Comparison of ENCODE assay signal across 9 mouse cellular contexts in the genomic region with DNA sequence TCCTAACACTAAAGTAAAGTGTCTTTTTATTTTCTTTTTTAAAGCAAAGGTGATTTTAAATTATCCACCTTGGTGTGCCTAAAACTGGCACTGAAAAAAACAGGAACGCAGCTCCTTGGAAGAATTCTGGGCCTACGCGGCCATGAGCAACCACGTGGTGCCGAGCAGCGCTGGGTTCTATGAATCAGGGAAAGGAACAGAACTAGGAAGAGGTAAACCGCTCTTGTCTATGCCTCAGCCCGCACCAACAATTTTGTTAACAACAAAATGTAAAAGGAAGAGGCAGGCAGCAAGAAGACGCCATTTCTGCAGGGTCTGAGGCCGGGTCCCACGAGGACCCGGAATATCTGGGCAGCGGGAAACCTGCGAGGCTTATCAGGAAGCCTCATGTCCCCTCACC. TPM values are rescaled to one million over a fixed set of nuclear protein-coding genes. Genes with fewer than 3 reads are reported as not detected.
DNase-seq lines count a peak whose midpoint lies in the region; ATAC-seq and TF ChIP-seq lines count a peak whose summit lies in the region.
"Had no signal": no experiment of that assay in that cellular context is flagged by ENCODE, and none has a peak within 500 bp of the region (broad histone marks: within the 10 kb centered on the region; RNA-seq: fewer than 3 reads in every experiment).

No protein-coding gene starts in this region.

- no peak for DNase-seq in heart, postnatal 25 days (ENCODE audit: low spot score)
- peak; percentile 15 for DNase-seq in limb, embryonic 14.5 days (ENCODE audit: low spot score)
- DNase-seq in frontal cortex, postnatal 10 days (ENCODE audit: low spot score in 2 of 2) = no peak
- DNase-seq in left cerebral cortex, postnatal 14 days (ENCODE audit: low spot score in 2 of 2) = no peak

- peak overlapping the region; percentile 90 for H3K9ac ChIP-seq in heart, embryonic 11.5 days (ENCODE audit: low read depth, low read length)
- peak overlapping the region; percentile 81 for H3K9ac ChIP-seq in limb, embryonic 14.5 days (ENCODE audit: low read depth, low read length, severe bottlenecking)
- H3K9ac ChIP-seq in neural tube, embryonic 14.5 days (replicated peaks; ENCODE audit: low read depth, low read length) = peak overlapping the region; percentile 89

- H3K27ac ChIP-seq in heart, embryonic 11.5 days (ENCODE audit: low read depth, low read length) = peak overlapping the region; percentile 65
- H3K27ac ChIP-seq in limb, embryonic 14.5 days (replicated peaks; ENCODE audit: low read depth, low read length) = peak overlapping the region; percentile 70
- H3K27ac ChIP-seq in neural tube, embryonic 14.5 days (ENCODE audit: low read depth, low read length) = peak overlapping the region; percentile 91

- no peaks in the 10 kb centered on the region for H3K9me3 ChIP-seq in heart, embryonic 11.5 days (replicated peaks; ENCODE audit: control insufficient read depth, low read length)
- peaks cover 10% of the 10 kb centered on the region; the same call in 1 of the 2 replicates for H3K9me3 ChIP-seq in E14TG2a.4 (ENCODE audit: low read length)
- H3K9me3 ChIP-seq in erythroblast, embryonic 14.5 days (ENCODE audit: control insufficient read depth, low read length) = no peaks in the 10 kb centered on the region
- no peaks in the 10 kb centered on the region for H3K9me3 ChIP-seq in limb, embryonic 14.5 days (ENCODE audit: control insufficient read depth, low read length)
- no peaks in the 10 kb centered on the region for H3K9me3 ChIP-seq in neural tube, embryonic 14.5 days (ENCODE audit: control insufficient read depth, low read length)

- peaks cover 10% of the 10 kb centered on the region; the same call in 1 of the 2 replicates for H3K4me1 ChIP-seq in heart, embryonic 11.5 days (ENCODE audit: control insufficient read depth, insufficient read depth, low read length)
- peaks cover 30% of the 10 kb centered on the region for H3K4me1 ChIP-seq in E14TG2a.4 (replicated peaks; ENCODE audit: low read depth, low read length)
- peaks cover 46% of the 10 kb centered on the region for H3K4me1 ChIP-seq in erythroblast, embryonic 14.5 days (ENCODE audit: control insufficient read depth)
- H3K4me1 ChIP-seq in limb, embryonic 14.5 days (ENCODE audit: control insufficient read depth, insufficient read depth, low read length) = peaks cover 7% of the 10 kb centered on the region
- peaks cover 21% of the 10 kb centered on the region for H3K4me1 ChIP-seq in neural tube, embryonic 14.5 days (ENCODE audit: control insufficient read depth, insufficient read depth, low read length)

- H3K4me3 ChIP-seq in heart, embryonic 11.5 days (ENCODE audit: low read depth, low read length) = peak overlapping the region; percentile 85
- peak overlapping the region; percentile 92 for H3K4me3 ChIP-seq in E14TG2a.4 (replicated peaks; ENCODE audit: low read length)
- peak overlapping the region; percentile 82 for H3K4me3 ChIP-seq in erythroblast, embryonic 14.5 days (replicated peaks)
- peak overlapping the region; percentile 75 for H3K4me3 ChIP-seq in limb, embryonic 14.5 days (replicated peaks; ENCODE audit: low read length)
- peak overlapping the region; percentile 75 for H3K4me3 ChIP-seq in neural tube, embryonic 14.5 days (ENCODE audit: low read depth, low read length)

- H3K4me2 ChIP-seq in heart, embryonic 11.5 days = peak overlapping the region; percentile 70
- peak overlapping the region; percentile 90 for H3K4me2 ChIP-seq in limb, embryonic 14.5 days (replicated peaks; ENCODE audit: low read depth, low read length, severe bottlenecking)
- H3K4me2 ChIP-seq in neural tube, embryonic 14.5 days (ENCODE audit: low read depth, low read length) = peak overlapping the region; percentile 81

- no peaks in the 10 kb centered on the region for H3K27me3 ChIP-seq in heart, embryonic 11.5 days (ENCODE audit: control insufficient read depth, insufficient read depth, low read length)
- no peaks in the 10 kb centered on the region for H3K27me3 ChIP-seq in E14TG2a.4 (ENCODE audit: insufficient read depth, low read length)
- H3K27me3 ChIP-seq in erythroblast, embryonic 14.5 days (ENCODE audit: control insufficient read depth) = no peaks in the 10 kb centered on the region
- no peaks in the 10 kb centered on the region for H3K27me3 ChIP-seq in limb, embryonic 14.5 days (ENCODE audit: control insufficient read depth, insufficient read depth, low read length)
- no peaks in the 10 kb centered on the region for H3K27me3 ChIP-seq in neural tube, embryonic 14.5 days (ENCODE audit: control insufficient read depth, insufficient read depth, low read length)
- H3K27me3 ChIP-seq: Patski had no signal

- 3% methylated on average over 14 of the region's 14 CpGs for WGBS in heart, embryonic 11.5 days (ENCODE audit: insufficient replicate concordance)
- WGBS in limb, embryonic 14.5 days = 2% methylated on average over 14 of the region's 14 CpGs
- WGBS in neural tube, embryonic 14.5 days = 1% methylated on average over 14 of the region's 14 CpGs

- peak; percentile 40 for ATAC-seq in heart, embryonic 11.5 days (replicated peaks; ENCODE audit: insufficient number of reproducible peaks, low FRiP score, low TSS enrichment)
- ATAC-seq in limb, embryonic 14.5 days (ENCODE audit: low FRiP score, low read depth) = peak; percentile 14
- ATAC-seq in neural tube, embryonic 14.5 days (ENCODE audit: low read depth) = peak; percentile 41

- intact Hi-C loops in heart, postnatal 25 days (cut with DNase I) = loop anchor here (2.0 to 10.0 kb wide), 2 partner anchors 95 to 469 kb away; a partner anchor contains a TSS
- intact Hi-C loops in left cerebral cortex, postnatal 14 days (cut with DNase I) = loop anchor here (2.0 kb wide), 1 partner anchor 95 kb away; a partner anchor contains a TSS

- H3K36me3 ChIP-seq in heart, embryonic 11.5 days (ENCODE audit: control insufficient read depth, insufficient read depth, low read length) = peaks cover 23% of the 10 kb centered on the region
- peaks cover 41% of the 10 kb centered on the region for H3K36me3 ChIP-seq in E14TG2a.4 (ENCODE audit: insufficient read depth, low read length)
- peaks cover 39% of the 10 kb centered on the region for H3K36me3 ChIP-seq in erythroblast, embryonic 14.5 days (ENCODE audit: control insufficient read depth)
- peaks cover 34% of the 10 kb centered on the region for H3K36me3 ChIP-seq in limb, embryonic 14.5 days (ENCODE audit: control insufficient read depth, insufficient read depth, low read length)
- H3K36me3 ChIP-seq in neural tube, embryonic 14.5 days (ENCODE audit: control insufficient read depth, insufficient read depth, low read length) = peaks cover 29% of the 10 kb centered on the region

- TF ChIP-seq CTCF in E14TG2a.4 (conservative IDR thresholded peaks at IDR 0.05; ENCODE audit: low read length) = no peak

- no peak for TF ChIP-seq POLR2A in limb, embryonic 14.5 days (IDR thresholded peaks at IDR 0.05; ENCODE audit: borderline replicate concordance, extremely low read depth, insufficient read depth, insufficient read length)

RNA-seq across cellular contexts. Expression of a gene that starts 0.5 kb away (rescaled TPM):
- polyA plus RNA-seq in heart, embryonic 11.5 days (2014; fragmentation: Nextera tagmentation; extraction: Ambion mirVana) = 181 and 200 TPM in 2 replicates
- 10 to 100 TPM; 32.2 to 35.8 TPM for total RNA-seq in heart, postnatal 25 days (2021)
- 6.1 and 6.4 TPM in 2 replicates for polyA plus RNA-seq in erythroblast, embryonic 14.5 days (2012)
- polyA plus RNA-seq in limb, embryonic 14.5 days (2012; rRNA removed) = 319 and 357 TPM in 2 replicates
- polyA plus RNA-seq in limb, embryonic 14.5 days (2014; fragmentation: Nextera tagmentation; extraction: Ambion mirVana) = 253 and 255 TPM in 2 replicates
- 230 and 261 TPM in 2 replicates for polyA plus RNA-seq in neural tube, embryonic 14.5 days (2014; fragmentation: Nextera tagmentation; extraction: Ambion mirVana)
- 100 to 1,000 TPM; 125 to 144 TPM for total RNA-seq in left cerebral cortex, postnatal 14 days (2021)

RNA-seq across cellular contexts. Expression of a gene that starts 10.6 kb away (rescaled TPM):
- 234 and 249 TPM in 2 replicates for polyA plus RNA-seq in heart, embryonic 11.5 days (2014; fragmentation: Nextera tagmentation; extraction: Ambion mirVana)
- total RNA-seq in heart, postnatal 25 days (2021) = 100 to 1,000 TPM; 763 to 771 TPM
- polyA plus RNA-seq in erythroblast, embryonic 14.5 days (2012) = 6.8 and 9.7 TPM in 2 replicates
- polyA plus RNA-seq in limb, embryonic 14.5 days (2012; rRNA removed) = 181 and 193 TPM in 2 replicates
- 164 and 169 TPM in 2 replicates for polyA plus RNA-seq in limb, embryonic 14.5 days (2014; fragmentation: Nextera tagmentation; extraction: Ambion mirVana)
- 180 and 183 TPM in 2 replicates for polyA plus RNA-seq in neural tube, embryonic 14.5 days (2014; fragmentation: Nextera tagmentation; extraction: Ambion mirVana)
- total RNA-seq in left cerebral cortex, postnatal 14 days (2021) = 100 to 1,000 TPM; 260 to 269 TPM

RNA-seq across cellular contexts. Expression of a gene that starts 21.2 kb away (rescaled TPM):
- 0.58 and 1.1 TPM in 2 replicates for polyA plus RNA-seq in heart, embryonic 11.5 days (2014; fragmentation: Nextera tagmentation; extraction: Ambion mirVana)
- under 1 TPM; 0.31 to 0.45 TPM for total RNA-seq in heart, postnatal 25 days (2021)
- polyA plus RNA-seq in erythroblast, embryonic 14.5 days (2012) = not detected in 2 replicates
- polyA plus RNA-seq in limb, embryonic 14.5 days (2012; rRNA removed) = 27.4 and 37.7 TPM in 2 replicates
- polyA plus RNA-seq in limb, embryonic 14.5 days (2014; fragmentation: Nextera tagmentation; extraction: Ambion mirVana) = 5.7 and 6.1 TPM in 2 replicates
- 6.1 and 6.5 TPM in 2 replicates for polyA plus RNA-seq in neural tube, embryonic 14.5 days (2014; fragmentation: Nextera tagmentation; extraction: Ambion mirVana)
- 10 to 100 TPM in 1 of 2 experiments, 1 to 10 TPM in 1; 9.1 to 11.7 TPM for total RNA-seq in left cerebral cortex, postnatal 14 days (2021)

Comparison
In these comparisons a context has a peak if more than half of its experiments do, and no peak if none do; other contexts are left out.
1. RNA of a gene that starts 0.5 kb away (polyA plus RNA-seq): 253 to 357 TPM in limb, embryonic 14.5 days, 230 to 261 TPM in neural tube, embryonic 14.5 days and 181 to 200 TPM in heart, embryonic 11.5 days; 6.1 to 6.4 TPM in erythroblast, embryonic 14.5 days; every median in the first group is over 10 times any median in the second.
2. RNA of a gene that starts 10.6 kb away (polyA plus RNA-seq): 234 to 249 TPM in heart, embryonic 11.5 days, 164 to 193 TPM in limb, embryonic 14.5 days and 180 to 183 TPM in neural tube, embryonic 14.5 days; 6.8 to 9.7 TPM in erythroblast, embryonic 14.5 days; every median in the first group is over 10 times any median in the second.
3. Peak in every context shown above with its lines, with median percentiles within 50 percentile points of each other: ATAC-seq, H3K27ac ChIP-seq, H3K4me2 ChIP-seq, H3K4me3 ChIP-seq and H3K9ac ChIP-seq.